Mouse (Mus musculus) megakaryocyte, embryonic 14.5 days (primary cell): ENCODE measurements around the gene Cacnb3.

ENCODE experiments used
- FLI1 ChIP-seq: IDR thresholded peaks from 2 replicates; pipeline ENCODE4 v1.6.1; 2012; ENCODE audit warnings: low read length, inconsistent platforms, mixed read lengths
- GATA1 ChIP-seq: IDR thresholded peaks from 3 replicates; pipeline ENCODE4 v1.6.1; 2012; ENCODE audit warnings: mixed read lengths, low read length, inconsistent platforms, borderline replicate concordance

DNA sequence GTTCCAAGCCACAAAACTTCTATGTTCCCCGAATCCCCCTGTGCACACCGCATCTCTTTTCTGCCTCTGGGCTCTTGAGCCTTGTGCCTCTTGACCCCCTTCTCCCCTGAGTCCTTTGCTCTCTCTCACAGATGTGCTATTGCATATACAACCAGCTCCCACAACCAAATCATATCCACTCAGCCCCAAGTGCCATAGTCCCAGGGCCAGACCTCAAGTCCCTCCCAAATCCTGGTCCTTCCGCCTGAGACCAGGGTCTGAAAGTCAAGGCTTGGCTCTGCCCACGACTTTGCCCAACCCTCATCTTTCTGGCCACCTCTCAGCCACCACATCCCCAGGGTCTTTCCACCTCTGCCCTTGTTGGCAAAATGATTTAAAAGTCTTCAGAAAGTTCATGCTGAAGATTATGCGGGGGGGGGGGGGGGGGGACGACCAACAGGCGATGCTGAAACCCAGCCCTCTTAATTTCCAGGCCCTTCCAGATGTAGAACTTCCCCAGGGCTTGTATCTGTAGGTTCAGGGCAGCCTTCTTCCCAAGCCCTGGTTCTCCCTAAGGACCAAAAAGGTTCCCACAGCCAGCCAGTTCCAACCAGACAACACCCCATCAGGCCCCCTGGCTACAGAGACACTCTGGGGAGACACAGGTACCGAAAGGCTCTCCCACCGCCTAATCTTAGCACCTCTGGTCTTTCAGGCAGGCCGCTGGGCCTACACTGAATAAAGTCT lies 22.4 kb upstream of the Cacnb3 start:
- TF ChIP-seq GATA1 = no peak
- TF ChIP-seq FLI1 = no peak
